Mouse (Mus musculus) heart, adult 11 months (tissue): Measurements from ENCODE around the gene Cxcl1.

ENCODE experiments used
- DNase-seq: peaks from one replicate; pipeline ENCODE4 v3.0.0; 2022

The Cxcl1 gene

GRCm38 (mm10) chr5:90888661-90889060 lies 2.4 kb upstream of the Cxcl1 start:
- no peak for DNase-seq

- DNase-seq = no peak
These were observed 398 bp downstream of the Cxcl1 start for GRCm38 (mm10) chr5:90891464-90891813.

GRCm38 (mm10) chr5:90894231-90894630 lies 3.2 kb downstream of the Cxcl1 start:
- DNase-seq = peak; percentile 93

GRCm38 (mm10) chr5:90897429-90897828 lies 6.4 kb downstream of the Cxcl1 start:
- DNase-seq = no peak

GRCm38 (mm10) chr5:90899308-90899707 lies 8.3 kb downstream of the Cxcl1 start:
- DNase-seq = no peak

- peak; percentile 98 for DNase-seq
These were observed 9.1 kb downstream of the Cxcl1 start for GRCm38 (mm10) chr5:90900147-90900546.

GRCm38 (mm10) chr5:90900688-90901087 lies 9.6 kb downstream of the Cxcl1 start:
- no peak for DNase-seq

- DNase-seq = no peak
These were observed 11.6 kb downstream of the Cxcl1 start for GRCm38 (mm10) chr5:90902380-90903260.

GRCm38 (mm10) chr5:90903339-90904020 lies 12.4 kb downstream of the Cxcl1 start, which contains the start of gene Cxcl2:
Gene Cxcl2, plus strand, starts transcription at chr5:90903871.
- peak; percentile 96 for DNase-seq

GRCm38 (mm10) chr5:90908983-90909382 lies 17.9 kb downstream of the Cxcl1 start:
- DNase-seq = peak; percentile 89

- no peak for DNase-seq
These were observed 28.5 kb downstream of the Cxcl1 start for GRCm38 (mm10) chr5:90919495-90919894.

- DNase-seq = no peak
These were observed 31.9 kb downstream of the Cxcl1 start for GRCm38 (mm10) chr5:90922958-90923357.

- no peak for DNase-seq
These were observed 39.5 kb downstream of the Cxcl1 start for GRCm38 (mm10) chr5:90930546-90930945.

- peak; percentile 99 for DNase-seq
These were observed 40.2 kb downstream of the Cxcl1 start, which contains the start of gene Mthfd2l for GRCm38 (mm10) chr5:90930971-90931851. Gene Mthfd2l, plus strand, starts transcription at chr5:90931117.

GRCm38 (mm10) chr5:90931911-90932310 lies 40.9 kb downstream of the Cxcl1 start:
- DNase-seq = no peak

- DNase-seq = no peak
These were observed 45.7 kb downstream of the Cxcl1 start for GRCm38 (mm10) chr5:90936706-90937105.
